Mouse (Mus musculus) lung, adult 2 months (tissue): ENCODE measurements around the gene Smarcc2.

Source experiments
- CTCF ChIP-seq: fragments of 200-500 bp; IDR thresholded peaks from 2 replicates; pipeline ENCODE4 v1.5.1; 2011; ENCODE audit warnings: mild to moderate bottlenecking, low read length, control low read depth; ENCODE audit not compliant: insufficient read depth
- POLR2A ChIP-seq: fragments of 200-500 bp; IDR thresholded peaks from 2 replicates; pipeline ENCODE4 v1.6.1; 2011; ENCODE audit warnings: low read depth, mild to moderate bottlenecking, control low read depth, low read length, borderline replicate concordance; ENCODE audit errors: extremely low read depth

DNA sequence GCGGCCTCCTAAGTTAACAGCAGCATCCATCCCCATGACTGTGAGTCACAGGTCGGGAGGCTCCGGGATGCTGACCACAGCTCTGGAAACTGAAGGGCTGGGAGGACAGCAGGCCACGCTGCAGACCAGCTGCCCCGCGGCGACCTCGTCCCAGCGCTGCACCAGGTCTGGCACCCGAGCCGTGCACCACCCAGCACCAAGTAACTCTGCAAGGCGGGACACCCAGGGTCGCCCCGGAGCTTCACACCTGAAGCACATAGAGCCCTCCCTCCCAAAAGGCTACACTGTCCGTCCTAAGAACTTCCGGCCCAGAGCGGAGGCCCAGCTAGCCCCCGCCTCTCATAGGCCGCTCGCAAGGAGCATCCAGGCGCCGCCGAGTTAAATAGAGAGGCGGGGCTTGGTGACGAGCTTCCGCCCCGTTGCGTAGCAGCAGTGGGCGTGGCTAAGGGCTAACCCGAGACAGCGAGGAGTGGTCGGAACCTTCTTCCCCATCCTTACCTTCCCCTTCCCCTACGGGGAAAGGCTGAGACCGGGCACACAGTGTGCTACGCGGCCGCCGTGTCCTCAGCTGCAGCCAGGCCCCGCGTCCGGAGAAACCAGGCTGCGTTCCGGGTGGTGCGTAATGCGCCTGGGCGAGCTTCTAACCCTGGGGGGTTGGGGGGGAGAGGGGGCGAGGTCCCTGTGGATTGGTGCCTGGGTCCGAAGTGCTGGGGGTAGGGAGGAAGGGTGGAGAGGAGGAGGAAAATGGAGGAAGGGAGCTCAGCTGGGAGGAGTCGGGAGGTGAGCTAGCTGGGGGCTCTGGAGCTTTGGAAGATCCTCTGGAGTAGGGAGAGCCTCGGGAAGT is 47.6 kb upstream of the Smarcc2 start, which contains the start of the genes Nabp2 and Rnf41:
- TF ChIP-seq CTCF (no peak), POLR2A (peak; percentile 83; the same call in 1 of the 2 replicates)
